Mouse (Mus musculus) lung, embryonic 16.5 days (tissue): ENCODE results near the gene Aanat. TPM values are rescaled to one million over a fixed set of nuclear protein-coding genes. Genes with fewer than 3 reads are reported as not detected.

ENCODE experiments used
- ATAC-seq: fragments of 200-750 bp; cut with Nextera tagmentation; 2 replicates; pipeline ENCODE4 v1.8.0; 2017; ENCODE audit warnings: low read depth, mild to moderate bottlenecking, moderate library complexity
- H3K27ac ChIP-seq: fragments of 300-500 bp; sonication (generic); 2 replicates; pipeline ENCODE4 v1.5.1; 2014; ENCODE audit warnings: mild to moderate bottlenecking, control low read depth, low read length
- H3K27me3 ChIP-seq: fragments of 300-500 bp; sonication (generic); 2 replicates; pipeline ENCODE4 v1.6.1; 2014; ENCODE audit warnings: low read depth, low read length, mixed read lengths; ENCODE audit not compliant: control insufficient read depth, insufficient read depth
- H3K36me3 ChIP-seq: fragments of 300-500 bp; sonication (generic); 2 replicates; pipeline ENCODE4 v1.6.1; 2014; ENCODE audit warnings: low read length; ENCODE audit not compliant: control insufficient read depth, insufficient read depth
- H3K4me1 ChIP-seq: fragments of 300-500 bp; sonication (generic); replicated peaks from 2 replicates; pipeline ENCODE4 v1.6.1; 2014; ENCODE audit warnings: low read length, mixed read lengths; ENCODE audit not compliant: control insufficient read depth, insufficient read depth
- H3K4me2 ChIP-seq: fragments of 300-500 bp; sonication (generic); 2 replicates; pipeline ENCODE4 v1.6.1; 2014; ENCODE audit warnings: low read depth, low read length, control low read depth
- H3K4me3 ChIP-seq: fragments of 300-500 bp; sonication (generic); 2 replicates; pipeline ENCODE4 v1.5.1; 2014; ENCODE audit warnings: mild to moderate bottlenecking, low read length, control low read depth
- H3K9ac ChIP-seq: fragments of 300-500 bp; sonication (generic); 2 replicates; pipeline ENCODE4 v1.6.1; 2014; ENCODE audit warnings: low read length, control low read depth
- H3K9me3 ChIP-seq: fragments of 300-500 bp; sonication (generic); 2 replicates; pipeline ENCODE4 v1.6.1; 2016; ENCODE audit warnings: low read length; ENCODE audit not compliant: control insufficient read depth
- WGBS: fragments of 180-500 bp; shearing (Covaris S2); extraction: QIAGEN DNeasy Blood & Tissue Kit; methylation state at CpG from one replicate; pipeline ENCODE4 v1.1.7; 2014; 5-methylcytosine and 5-hydroxymethylcytosine counted together
- polyA plus RNA-seq: library from polyadenylated mRNA; unstranded; fragments of >200 nt; fragmentation: Nextera tagmentation; extraction: Ambion mirVana; gene quantifications from 2 replicates; pipeline ENCODE4 v1.2.1, GENCODE M21; 2015

Gene Aanat
- not detected in 2 replicates for polyA plus RNA-seq

DNA sequence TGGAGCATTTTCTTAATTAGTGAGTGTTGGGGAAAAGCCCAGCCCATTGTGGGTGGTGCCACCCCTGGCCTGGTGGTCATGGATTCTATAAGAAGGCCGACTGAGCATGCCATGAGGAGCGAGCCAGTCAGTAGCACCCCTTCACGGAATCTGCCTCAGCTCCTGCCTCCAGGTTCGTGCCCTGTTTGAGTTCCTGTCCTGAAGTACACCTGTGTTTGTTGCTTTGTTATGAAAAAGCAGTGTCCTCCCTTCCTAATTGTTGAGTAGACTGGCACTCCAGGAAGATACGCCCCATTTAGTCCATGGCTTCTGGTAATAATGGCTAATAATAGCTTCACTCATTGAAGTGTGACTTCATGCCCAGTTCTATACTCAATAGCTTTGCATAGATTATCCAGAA, at the start of gene Aanat:
TSS of gene Aanat (plus strand) at position 123 of the 400 bp plus-strand sequence.
- no peaks in the 10 kb centered on the region for H3K36me3 ChIP-seq
- H3K9ac ChIP-seq = no peak within 1 kb of the TSS
- H3K4me1 ChIP-seq = no peaks in the 10 kb centered on the region; the same call in 1 of the 2 replicates
- H3K4me3 ChIP-seq = no peak within 1 kb of the TSS
- H3K27me3 ChIP-seq = peaks cover 4% of the 10 kb centered on the region
- no peak within 1 kb of the TSS; the same call in 1 of the 2 replicates for H3K27ac ChIP-seq
- no peaks in the 10 kb centered on the region for H3K9me3 ChIP-seq
- H3K4me2 ChIP-seq = no peak within 1 kb of the TSS
- ATAC-seq = no peak; the same call in 1 of the 2 replicates
- 52% methylated on average over 5 of the region's 5 CpGs for WGBS

DNA sequence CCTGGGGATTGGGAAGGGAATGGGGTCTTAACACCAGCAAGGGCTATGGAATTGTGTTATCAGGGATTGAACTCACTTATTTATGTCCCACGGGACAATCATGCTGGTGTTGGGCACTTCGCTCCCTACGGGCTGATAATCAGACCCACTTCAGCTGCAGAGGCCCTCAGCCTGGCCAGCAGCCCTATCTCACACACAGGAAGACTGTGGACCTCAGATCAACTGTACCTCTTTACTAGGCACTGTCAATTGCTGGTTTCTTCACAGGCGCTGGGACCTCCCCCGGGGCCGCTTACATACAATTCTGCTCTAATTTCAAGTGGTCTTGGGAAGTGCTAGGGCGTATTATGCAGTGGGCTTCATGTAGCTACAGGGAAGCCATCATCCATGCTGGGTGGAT, 49.5 kb upstream of the Aanat start:
- ATAC-seq = no peak

DNA sequence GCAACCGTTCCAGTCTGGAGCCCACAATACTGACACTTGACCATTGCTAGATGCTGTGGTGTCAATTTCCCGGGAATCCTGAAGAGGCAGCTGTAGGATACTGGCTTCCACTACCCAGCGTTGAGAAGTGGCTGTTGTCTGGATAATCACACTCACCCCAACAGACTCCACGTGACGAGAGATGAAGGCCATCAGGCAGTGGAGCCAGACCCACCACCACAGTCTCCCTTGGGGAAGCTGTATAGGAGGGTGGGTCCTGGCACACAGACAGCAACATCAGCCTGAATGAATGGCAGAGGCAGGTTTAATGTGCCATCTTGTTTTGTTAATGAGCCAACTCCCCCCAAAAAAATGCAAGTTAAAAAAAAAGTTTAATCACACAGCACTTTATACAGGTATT, 48.8 kb upstream of the Aanat start:
- peaks cover 20% of the 10 kb centered on the region for H3K36me3 ChIP-seq
- peaks cover 16% of the 10 kb centered on the region for H3K27me3 ChIP-seq
- 65% methylated on average over 5 of the region's 5 CpGs for WGBS
- no peak overlapping the region for H3K4me3 ChIP-seq
- H3K9ac ChIP-seq = no peak overlapping the region
- H3K4me2 ChIP-seq = no peak overlapping the region
- H3K4me1 ChIP-seq = peaks cover 11% of the 10 kb centered on the region
- no peak overlapping the region for H3K27ac ChIP-seq
- H3K9me3 ChIP-seq = no peaks in the 10 kb centered on the region
- no peak for ATAC-seq

More for the DNA sequence above, 49.5 kb upstream of the Aanat start:
- H3K4me1 ChIP-seq = peaks cover 17% of the 10 kb centered on the region
- H3K27me3 ChIP-seq = peaks cover 23% of the 10 kb centered on the region
- H3K9me3 ChIP-seq = no peaks in the 10 kb centered on the region
- H3K27ac ChIP-seq = no peak overlapping the region
- no peak overlapping the region for H3K4me3 ChIP-seq
- no peak overlapping the region for H3K9ac ChIP-seq
- WGBS = 89% methylated on average over 7 of the region's 7 CpGs
- H3K4me2 ChIP-seq = no peak overlapping the region
- H3K36me3 ChIP-seq = peaks cover 16% of the 10 kb centered on the region

DNA sequence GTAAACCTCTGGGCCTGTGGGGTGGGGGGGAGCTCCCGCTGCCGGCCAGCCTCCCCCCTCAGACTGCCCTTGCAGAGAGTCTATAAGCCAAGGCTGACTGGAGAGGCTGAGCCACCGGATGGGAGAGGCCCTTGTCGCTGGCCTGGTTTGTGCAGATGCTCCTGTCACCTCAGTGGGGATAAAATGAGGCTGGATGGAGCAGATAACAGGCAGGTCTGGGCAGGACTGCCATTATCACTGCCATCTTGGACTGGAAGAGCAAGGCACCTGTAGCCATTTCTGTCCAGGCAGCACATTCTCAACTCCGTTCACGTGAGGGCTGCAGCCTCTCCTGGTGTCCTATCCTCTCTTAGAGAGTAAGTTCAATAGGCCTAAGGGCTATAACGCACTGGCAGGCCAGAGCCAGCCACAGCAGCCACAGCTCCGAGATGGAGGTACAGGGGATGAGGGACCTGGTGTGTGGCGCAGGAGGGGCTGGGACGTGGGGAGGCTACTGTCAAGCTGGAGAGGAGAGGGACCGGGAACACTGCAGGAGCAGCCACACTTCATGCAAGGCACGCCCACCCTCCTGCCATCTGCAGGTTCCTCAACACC, 48.0 kb upstream of the Aanat start:
- 80% methylated on average over 12 of the region's 12 CpGs for WGBS
- ATAC-seq = no peak
- H3K4me3 ChIP-seq = no peak overlapping the region
- H3K4me2 ChIP-seq = no peak overlapping the region
- no peak overlapping the region for H3K27ac ChIP-seq
- no peaks in the 10 kb centered on the region for H3K9me3 ChIP-seq
- H3K27me3 ChIP-seq = peaks cover 8% of the 10 kb centered on the region
- peaks cover 27% of the 10 kb centered on the region for H3K36me3 ChIP-seq
- H3K4me1 ChIP-seq = peaks cover 7% of the 10 kb centered on the region
- H3K9ac ChIP-seq = no peak overlapping the region

DNA sequence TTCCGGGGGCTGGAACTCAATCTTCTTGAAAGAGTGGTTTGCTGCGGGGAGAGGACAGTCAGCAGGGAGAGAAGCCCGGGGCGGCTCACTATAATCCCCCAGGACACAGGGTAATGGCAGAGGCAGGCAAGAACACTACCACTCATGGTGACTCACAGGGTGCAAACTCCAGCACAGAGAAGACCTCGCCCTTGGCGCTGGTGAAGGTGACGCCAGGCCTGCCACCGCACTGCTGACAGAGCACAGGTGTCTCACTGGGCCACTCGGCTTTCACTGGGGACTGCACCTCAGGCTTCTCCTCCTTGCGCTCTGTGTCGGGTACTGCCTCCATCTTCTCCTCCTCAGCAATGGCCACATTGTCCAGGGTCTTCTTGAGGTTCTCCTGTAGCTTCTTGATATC, 45.0 kb upstream of the Aanat start:
- 95% methylated on average over 11 of the region's 11 CpGs for WGBS
- Histone ChIP-seq H3K36me3 (peaks cover 45% of the 10 kb centered on the region), H3K4me2 (no peak overlapping the region), H3K9me3 (no peaks in the 10 kb centered on the region), H3K9ac (no peak overlapping the region), H3K4me1 (no peaks in the 10 kb centered on the region), H3K27me3 (no peaks in the 10 kb centered on the region), H3K4me3 (no peak overlapping the region), H3K27ac (no peak overlapping the region)
- ATAC-seq = no peak

DNA sequence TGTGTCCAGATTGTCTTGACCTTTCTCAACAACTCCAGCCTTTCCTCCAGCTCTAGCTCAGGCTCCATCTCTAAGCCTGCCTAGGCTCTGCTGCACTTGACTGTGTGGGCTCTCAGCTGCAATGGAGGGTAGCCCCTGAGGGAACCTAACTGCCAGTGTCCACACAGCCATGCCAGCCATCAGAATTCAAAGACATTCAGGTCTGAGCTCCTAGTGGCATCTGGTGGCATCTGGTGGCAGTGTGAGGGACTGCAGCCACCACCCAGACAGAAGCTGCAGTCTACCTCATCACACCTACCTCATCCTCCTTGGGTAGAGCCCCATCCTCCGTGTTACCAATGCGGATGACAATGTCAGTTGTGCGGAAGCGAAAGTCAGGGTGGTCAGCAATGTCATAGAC, 43.1 kb upstream of the Aanat start:
- no peak for ATAC-seq
- H3K4me2 ChIP-seq = no peak overlapping the region
- H3K4me1 ChIP-seq = no peaks in the 10 kb centered on the region
- H3K9ac ChIP-seq = no peak overlapping the region
- H3K27me3 ChIP-seq = no peaks in the 10 kb centered on the region
- H3K27ac ChIP-seq = no peak overlapping the region
- WGBS = 73% methylated on average over 4 of the region's 4 CpGs
- peaks cover 47% of the 10 kb centered on the region for H3K36me3 ChIP-seq
- H3K9me3 ChIP-seq = no peaks in the 10 kb centered on the region
- no peak overlapping the region for H3K4me3 ChIP-seq

DNA sequence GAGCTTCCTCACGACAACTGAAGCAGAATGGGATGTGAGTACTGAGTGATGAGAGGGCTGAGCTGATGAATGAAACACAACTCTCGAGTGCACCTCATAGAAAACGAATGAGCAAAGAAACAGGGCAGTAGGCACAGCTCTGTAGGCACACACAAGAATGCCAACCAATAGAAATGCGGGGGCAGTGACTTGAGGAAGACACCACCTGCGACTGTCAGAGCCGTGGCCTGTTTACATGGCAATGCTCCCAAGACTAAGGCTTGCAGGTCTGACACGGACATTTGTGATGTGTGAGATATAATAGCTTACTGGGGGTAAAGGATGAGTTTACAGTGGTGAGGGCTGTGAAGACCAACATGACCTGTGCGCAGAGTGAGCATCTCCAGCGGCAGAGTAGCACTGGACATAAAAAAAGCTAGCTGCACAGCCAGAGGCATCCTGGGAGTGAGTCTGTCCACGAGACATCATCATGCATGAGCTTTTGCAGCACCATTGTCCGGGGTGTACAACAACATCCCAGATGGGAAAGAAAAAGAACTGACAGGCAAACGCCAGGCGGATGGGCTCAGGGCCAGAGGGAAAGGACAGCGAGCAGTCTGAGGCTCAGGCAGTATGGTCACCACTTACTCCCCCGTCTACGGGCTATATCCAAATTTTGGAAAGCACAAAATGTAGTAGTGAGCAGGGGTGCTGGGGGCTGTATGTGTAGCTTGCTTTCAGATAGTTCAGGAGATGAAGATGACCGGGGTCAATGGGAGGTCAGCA, 38.8 kb upstream of the Aanat start:
- Histone ChIP-seq H3K9ac (no peak overlapping the region; the same call in 1 of the 2 replicates), H3K9me3 (no peaks in the 10 kb centered on the region), H3K27ac (no peak overlapping the region), H3K4me2 (no peak overlapping the region), H3K36me3 (peaks cover 27% of the 10 kb centered on the region), H3K27me3 (no peaks in the 10 kb centered on the region), H3K4me3 (no peak overlapping the region), H3K4me1 (peaks cover 23% of the 10 kb centered on the region)
- ATAC-seq = no peak
- WGBS = 72% methylated on average over 17 of the region's 17 CpGs

DNA sequence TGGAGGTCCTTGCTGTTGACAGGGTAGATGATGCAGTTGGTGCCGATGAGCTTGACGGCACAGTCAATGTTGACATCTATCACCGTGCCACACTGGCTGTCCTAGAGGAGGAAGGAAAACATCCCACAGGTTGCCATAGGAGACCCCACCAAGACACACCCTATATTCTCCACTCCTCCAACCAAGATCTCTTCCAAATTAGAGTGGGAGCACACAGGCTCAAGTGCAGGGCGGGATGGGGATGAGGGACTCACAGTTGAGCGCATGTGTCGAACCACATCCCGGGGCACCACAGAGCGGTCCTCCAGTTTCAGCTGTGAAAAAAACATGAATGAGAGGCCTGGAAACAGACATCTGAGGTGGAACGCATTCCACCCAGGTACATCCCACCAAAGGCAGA, 37.5 kb upstream of the Aanat start:
- Histone ChIP-seq H3K4me2 (no peak overlapping the region), H3K9ac (no peak overlapping the region), H3K4me3 (no peak overlapping the region), H3K4me1 (peaks cover 23% of the 10 kb centered on the region), H3K27me3 (no peaks in the 10 kb centered on the region), H3K36me3 (peaks cover 17% of the 10 kb centered on the region), H3K9me3 (no peaks in the 10 kb centered on the region), H3K27ac (no peak overlapping the region)
- no peak for ATAC-seq
- 94% methylated on average over 9 of the region's 9 CpGs for WGBS

DNA sequence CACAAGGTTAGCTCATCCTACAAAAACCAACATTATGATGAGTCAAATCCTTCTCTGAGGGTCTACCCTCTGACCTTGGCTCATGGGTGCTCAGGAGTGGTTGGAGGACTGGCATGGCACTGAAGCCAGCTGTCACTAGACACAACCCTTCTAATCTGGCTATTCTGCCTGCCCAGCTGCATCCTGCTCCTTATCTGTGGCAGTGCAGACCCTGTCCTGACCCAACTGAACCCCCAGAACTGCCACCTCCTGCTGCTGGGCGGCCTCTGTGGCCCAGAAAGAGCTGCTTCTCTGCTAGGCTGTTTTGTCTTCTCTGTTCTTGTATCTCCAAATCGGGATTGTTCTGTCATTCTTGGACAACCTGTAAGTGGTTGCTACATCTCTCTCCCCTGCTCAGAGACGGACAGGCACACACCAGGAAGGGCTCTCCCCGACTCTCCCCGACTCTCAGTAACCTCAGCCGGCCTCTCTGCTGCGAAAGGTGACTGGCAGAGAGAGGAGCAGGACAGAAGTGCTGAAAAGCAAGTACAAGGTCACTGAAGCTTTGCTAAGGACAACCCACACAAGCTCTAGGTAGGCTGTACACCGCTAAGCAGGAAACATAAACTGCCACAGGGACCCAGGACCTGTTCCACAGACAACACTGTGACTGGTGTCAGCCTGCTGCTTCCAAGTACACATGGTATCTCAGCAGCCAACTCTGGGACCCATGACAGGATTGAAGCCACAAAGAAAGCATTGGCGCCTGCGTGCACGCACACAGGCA, 36.8 kb upstream of the Aanat start:
- Histone ChIP-seq H3K9ac (no peak overlapping the region), H3K27ac (peak overlapping the region; percentile 35), H3K9me3 (no peaks in the 10 kb centered on the region), H3K4me3 (no peak overlapping the region), H3K27me3 (no peaks in the 10 kb centered on the region), H3K4me1 (peaks cover 26% of the 10 kb centered on the region), H3K36me3 (peaks cover 13% of the 10 kb centered on the region), H3K4me2 (no peak overlapping the region)
- 76% methylated on average over 11 of the region's 11 CpGs for WGBS
- no peak for ATAC-seq
